Mouse (Mus musculus): ENCODE data around the gene H2afb2. TPM values are rescaled to one million over a fixed set of nuclear protein-coding genes. Genes with fewer than 3 reads are reported as not detected.

The H2afb2 gene
- not detected in 2 replicates for total RNA-seq (2021)
- long read RNA-seq = 0 reads

DNA sequence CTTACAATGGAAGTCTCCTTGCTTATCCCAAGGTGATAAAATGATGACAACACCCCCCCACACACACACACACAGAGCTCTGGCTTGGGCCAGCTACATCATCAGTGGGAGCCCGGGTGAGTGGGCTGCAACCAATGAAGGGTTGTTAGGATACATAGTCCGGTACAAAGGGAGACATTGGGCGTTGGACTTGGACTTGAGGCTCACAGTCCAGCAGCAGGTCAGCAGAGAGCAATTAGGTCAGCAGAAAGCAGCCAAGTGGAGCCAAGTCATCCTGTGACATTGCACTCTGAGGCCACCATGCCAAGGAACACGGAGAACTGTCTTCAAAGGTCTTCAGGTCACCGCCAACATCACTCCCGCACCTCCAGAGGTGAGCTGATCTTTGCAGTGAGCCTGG lies at the start of gene H2afb2:
Gene H2afb2, plus strand, starts transcription at position 301 of the 400 bp plus-strand sequence.
- DNase-seq = no peak

Other genes starting within 250 kb of the H2afb2 start
- not detected in 2 replicates for gene Cpxcr1, start 232.2 kb upstream of the H2afb2 start, total RNA-seq (2021)

Data from adrenal gland, postnatal 25 days (tissue).